Mouse (Mus musculus) thymus, postnatal 25 days (tissue): ENCODE results near the gene Gpn3.

Experiments
- DNase-seq: peaks from one replicate; pipeline ENCODE4 v3.0.0; 2022

Gene Gpn3

GRCm38 (mm10) chr5:122371591-122372191, at the start of gene Gpn3:
Gene Gpn3, plus strand, starts transcription at chr5:122371876.
- DNase-seq: no peak

GRCm38 (mm10) chr5:122323523-122323922, 48.2 kb upstream of the Gpn3 start:
- no peak for DNase-seq

GRCm38 (mm10) chr5:122324608-122325431, 46.9 kb upstream of the Gpn3 start:
- DNase-seq: no peak

- no peak for DNase-seq
Observed at GRCm38 (mm10) chr5:122325477-122325876, 46.2 kb upstream of the Gpn3 start.

GRCm38 (mm10) chr5:122327283-122327682, 44.4 kb upstream of the Gpn3 start:
- no peak for DNase-seq

GRCm38 (mm10) chr5:122330269-122330668, 41.4 kb upstream of the Gpn3 start:
- DNase-seq: no peak

GRCm38 (mm10) chr5:122334682-122335081, 37.0 kb upstream of the Gpn3 start:
- peak; percentile 55 for DNase-seq

GRCm38 (mm10) chr5:122336554-122337294, 35.0 kb upstream of the Gpn3 start:
- no peak for DNase-seq

GRCm38 (mm10) chr5:122342874-122343273, 28.8 kb upstream of the Gpn3 start:
- DNase-seq: no peak

- DNase-seq: peak; percentile 19
Observed at GRCm38 (mm10) chr5:122343768-122344167, 27.9 kb upstream of the Gpn3 start.

GRCm38 (mm10) chr5:122344260-122344659, 27.4 kb upstream of the Gpn3 start:
- DNase-seq: peak; percentile 89

GRCm38 (mm10) chr5:122345777-122346176, 25.9 kb upstream of the Gpn3 start:
- no peak for DNase-seq

- peak; percentile 98 for DNase-seq
Observed at GRCm38 (mm10) chr5:122353807-122354491, 17.7 kb upstream of the Gpn3 start, which contains the start of the genes Rad9b and Vps29. Gene Rad9b, minus strand, starts transcription at chr5:122354233. Gene Vps29, plus strand, starts transcription at chr5:122354369.

GRCm38 (mm10) chr5:122354492-122355067, 17.1 kb upstream of the Gpn3 start:
- DNase-seq: no peak

GRCm38 (mm10) chr5:122372192-122372769, 605 bp downstream of the Gpn3 start, which contains the start of gene Fam216a:
Gene Fam216a, minus strand, starts transcription at chr5:122372364.
- DNase-seq: peak; percentile 100

- DNase-seq: no peak
Observed at GRCm38 (mm10) chr5:122372878-122373277, 1.2 kb downstream of the Gpn3 start.

- DNase-seq: no peak
Observed at GRCm38 (mm10) chr5:122377101-122377833, 5.6 kb downstream of the Gpn3 start.

GRCm38 (mm10) chr5:122378171-122378570, 6.5 kb downstream of the Gpn3 start:
- no peak for DNase-seq

GRCm38 (mm10) chr5:122379374-122380155, 7.9 kb downstream of the Gpn3 start:
- DNase-seq: peak; percentile 75

- DNase-seq: no peak
Observed at GRCm38 (mm10) chr5:122390006-122390405, 18.3 kb downstream of the Gpn3 start.
